Mouse (Mus musculus) monocyte, adult 5-6 weeks (primary cell): ENCODE data around the gene Rsg1. TPM values are rescaled to one million over a fixed set of nuclear protein-coding genes. Genes with fewer than 3 reads are reported as not detected.

Experiments
- ATAC-seq: fragments of 153-309, 156-312 bp; replicated peaks from 2 replicates; pipeline ENCODE4 v1.8.0; 2017; ENCODE audit warnings: mild to moderate bottlenecking; ENCODE audit not compliant: low TSS enrichment, insufficient number of reproducible peaks, severe bottlenecking, poor library complexity, low FRiP score
- total RNA-seq: library from RNA; stranded (forward); fragments of 200-1000, 200-491, 200-594 nt; gene quantifications from 3 replicates; pipeline ENCODE4 v1.2.3, GENCODE M21; 2017

The Rsg1 gene
- total RNA-seq, 1 experiment from 2014 or later = 0.38 TPM

DNA sequence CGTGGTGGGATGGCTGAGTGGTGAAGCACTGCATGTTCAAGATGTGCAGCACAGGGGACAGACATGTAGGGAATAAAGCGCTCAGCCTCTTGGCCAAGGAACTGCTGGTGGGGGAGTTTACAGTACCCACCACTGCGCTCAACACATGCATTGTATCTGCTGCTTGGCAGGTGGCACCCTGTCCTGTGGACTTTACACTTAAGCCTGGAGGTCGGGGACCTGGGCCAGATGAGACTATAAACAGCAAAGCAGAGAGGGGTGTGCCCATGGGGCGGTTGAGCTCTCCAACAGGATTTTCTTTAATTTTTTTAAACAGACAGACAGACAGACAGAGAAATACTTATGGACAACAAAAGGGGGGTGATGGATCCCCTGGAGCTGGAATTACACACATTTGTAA, 6.7 kb upstream of the Rsg1 start:
- no peak for ATAC-seq

DNA sequence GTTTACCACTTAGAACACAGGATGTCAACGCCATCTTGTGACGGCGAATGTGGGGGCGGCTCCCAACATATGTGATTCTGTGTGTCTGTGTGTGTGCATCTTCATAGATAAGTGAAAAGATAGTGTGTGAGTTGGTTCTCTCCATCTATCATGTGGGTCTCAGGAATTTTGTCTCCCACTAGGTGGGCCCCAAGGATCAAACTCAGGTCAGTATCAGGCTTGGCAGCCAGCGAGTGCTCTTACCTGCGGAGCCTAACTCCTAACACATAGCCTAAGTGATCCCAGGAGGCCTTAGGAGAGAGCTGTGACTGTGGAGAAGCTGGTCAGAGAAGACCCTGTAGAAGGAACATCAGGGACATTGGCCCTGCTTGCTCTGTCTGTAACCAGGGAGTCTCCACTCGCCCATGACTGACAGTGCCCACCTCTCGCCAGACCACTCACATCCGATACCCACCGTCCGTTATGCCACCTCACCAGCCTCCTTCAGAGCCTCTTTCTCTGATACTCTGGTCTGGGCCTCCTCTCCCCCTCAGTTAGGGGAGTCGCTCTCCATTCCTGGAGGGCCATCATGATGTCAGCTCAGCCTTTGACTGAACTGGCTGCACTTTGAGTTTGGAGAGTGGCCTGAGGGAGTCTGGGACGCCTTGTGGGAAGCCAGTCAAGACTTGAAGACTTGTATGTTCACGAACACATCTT, 3.1 kb upstream of the Rsg1 start:
- no peak; the same call in 1 of the 2 replicates for ATAC-seq

DNA sequence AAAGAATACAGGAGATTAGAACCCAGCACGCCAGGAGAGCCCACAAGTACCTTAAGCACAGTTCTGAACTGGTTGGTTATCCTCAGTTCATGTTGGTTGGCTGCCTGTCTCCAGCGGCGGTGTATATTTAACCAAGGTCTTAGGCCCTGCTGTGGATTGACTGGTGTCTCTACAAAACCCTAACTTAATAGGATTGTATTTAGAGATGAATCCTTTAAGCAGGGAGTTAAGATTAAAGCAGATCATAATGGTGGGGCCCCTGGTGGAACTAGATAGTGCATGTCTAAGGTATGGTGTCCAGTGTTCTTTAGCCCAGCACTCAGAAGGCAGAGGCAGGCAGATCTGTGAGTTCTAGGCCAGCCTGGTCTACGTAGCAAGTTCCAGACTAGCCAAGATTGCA, 2.1 kb upstream of the Rsg1 start:
- ATAC-seq = no peak

DNA sequence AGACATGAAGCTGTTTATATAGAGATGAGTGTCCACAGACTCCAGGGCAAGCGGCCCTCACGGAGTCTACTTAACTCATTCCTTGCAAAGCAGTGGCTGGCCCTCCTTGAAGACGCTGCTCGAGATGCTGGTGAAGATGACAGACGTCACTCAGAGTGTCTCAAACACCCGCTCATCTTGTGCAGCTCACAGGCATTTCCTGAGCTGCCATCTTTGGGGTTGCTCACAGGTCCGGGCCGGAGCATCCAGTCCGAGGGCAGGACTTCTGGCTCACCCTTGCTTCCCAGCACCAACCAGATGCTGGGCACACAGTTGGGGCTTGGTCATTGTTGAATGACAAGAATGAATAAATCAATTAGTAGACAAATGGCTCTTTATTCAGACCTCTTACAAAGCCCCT, 864 bp upstream of the Rsg1 start:
- no peak for ATAC-seq

DNA sequence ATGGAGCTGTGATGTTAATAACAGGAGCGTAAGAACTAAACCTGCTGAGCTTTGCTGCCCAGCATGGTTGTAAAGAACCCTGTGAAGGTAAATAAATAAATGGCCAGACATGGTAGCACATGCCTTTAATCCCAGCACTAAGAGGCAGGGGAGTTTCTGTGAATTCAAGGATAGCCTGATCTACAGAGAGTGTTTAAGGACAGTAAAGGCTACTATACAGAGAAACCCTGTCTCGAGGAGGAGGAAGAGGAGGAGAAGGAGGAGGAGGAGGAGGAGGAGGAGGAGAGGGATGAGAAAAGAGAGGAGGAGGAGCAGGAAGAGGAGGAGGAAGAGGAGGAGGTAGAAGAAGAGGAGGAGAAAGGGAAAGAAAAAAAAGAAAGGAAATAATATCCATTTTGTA, 414 bp upstream of the Rsg1 start:
- no peak for ATAC-seq

DNA sequence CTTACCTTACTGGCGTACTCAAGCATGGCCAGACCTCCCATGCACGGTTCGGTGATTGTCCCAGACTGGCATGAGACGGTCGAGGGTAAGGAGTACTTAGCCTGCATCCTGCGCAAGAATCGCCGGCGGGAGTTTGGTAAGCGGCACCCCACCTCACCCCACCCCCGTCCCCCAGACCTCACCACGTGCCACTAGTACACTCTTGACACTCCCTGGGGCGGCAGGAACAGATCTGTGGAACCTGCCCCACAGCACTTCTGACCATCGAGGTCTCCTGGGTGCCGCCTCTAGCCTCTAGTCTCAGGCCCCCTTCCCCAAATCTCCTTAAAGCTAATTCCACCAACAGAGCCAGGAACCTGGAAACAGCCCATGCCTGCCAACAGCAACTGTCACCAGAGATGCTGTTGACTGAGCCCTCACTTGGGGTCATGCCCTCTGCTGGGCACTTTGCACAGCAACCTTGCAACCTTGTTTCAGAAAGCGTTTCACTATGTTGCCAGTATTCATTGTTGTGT, 638 bp downstream of the Rsg1 start:
- peak; percentile 57; the same call in 1 of the 2 replicates for ATAC-seq

DNA sequence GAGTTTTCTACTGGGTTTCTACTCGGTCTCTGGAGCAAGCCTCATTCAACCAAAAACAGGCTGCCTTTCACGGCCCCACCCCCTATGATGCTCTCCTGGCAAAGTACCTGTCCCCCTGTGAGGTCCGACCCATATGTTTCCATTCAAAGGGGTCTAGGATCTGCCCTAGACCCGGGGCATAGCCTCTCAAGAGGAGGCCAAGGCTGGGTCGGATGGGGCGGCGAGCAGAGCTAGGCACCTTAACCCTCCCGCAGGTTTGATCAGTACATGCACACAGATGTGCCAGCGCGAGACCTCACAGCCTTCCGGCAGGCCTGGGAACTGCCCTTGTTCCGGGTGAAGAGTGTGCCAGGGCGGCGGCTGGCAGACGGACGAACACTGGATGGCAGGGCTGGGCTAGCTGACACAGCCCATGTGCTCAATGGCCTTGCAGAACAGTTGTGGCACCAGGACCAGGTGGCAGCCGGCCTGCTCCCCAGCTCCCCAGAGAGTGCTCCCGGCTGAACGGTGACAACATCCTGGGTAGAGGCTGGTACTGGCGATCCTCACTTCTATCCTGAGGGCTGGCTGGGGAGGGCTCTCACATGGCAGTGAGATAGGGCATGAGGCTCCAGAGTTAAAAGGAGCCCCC, 5.9 kb downstream of the Rsg1 start:
- ATAC-seq = no peak

DNA sequence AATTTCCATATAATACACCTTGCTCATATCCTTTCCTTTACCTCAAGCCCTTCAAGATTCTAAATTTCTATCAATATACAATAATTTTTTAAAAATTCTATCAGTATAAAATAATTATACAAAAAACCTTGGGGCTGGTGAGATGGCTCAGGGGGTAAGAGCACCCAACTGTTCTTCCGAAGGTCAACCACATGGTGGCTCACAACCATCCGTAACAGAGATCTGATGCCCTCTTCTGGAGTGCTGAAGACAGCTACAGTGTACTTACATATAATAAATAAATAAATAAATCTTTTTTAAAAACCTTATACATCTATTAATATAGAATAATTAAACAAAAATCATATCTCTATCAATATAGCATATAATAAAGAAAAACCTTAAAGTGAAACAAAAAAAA, 8.1 kb downstream of the Rsg1 start:
- ATAC-seq = no peak

DNA sequence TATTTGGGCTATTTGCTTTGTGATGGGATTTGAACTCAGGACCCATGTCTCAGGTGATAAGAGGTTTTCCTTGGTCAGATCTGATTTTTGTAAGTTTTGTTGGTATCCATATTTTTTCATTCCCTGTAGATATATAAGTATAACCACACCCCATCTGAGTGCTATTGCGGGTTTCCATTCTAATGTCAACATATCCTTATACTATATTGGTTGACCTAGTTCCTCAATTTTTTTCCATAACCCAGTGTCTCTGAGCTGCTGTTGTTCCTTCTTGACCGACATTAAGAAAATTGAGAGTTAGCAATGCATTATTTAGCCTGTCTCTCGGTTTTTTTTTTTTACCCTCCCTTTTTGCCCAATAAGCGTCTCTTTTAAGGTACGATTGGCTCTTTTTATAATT, 9.0 kb downstream of the Rsg1 start:
- no peak for ATAC-seq

DNA sequence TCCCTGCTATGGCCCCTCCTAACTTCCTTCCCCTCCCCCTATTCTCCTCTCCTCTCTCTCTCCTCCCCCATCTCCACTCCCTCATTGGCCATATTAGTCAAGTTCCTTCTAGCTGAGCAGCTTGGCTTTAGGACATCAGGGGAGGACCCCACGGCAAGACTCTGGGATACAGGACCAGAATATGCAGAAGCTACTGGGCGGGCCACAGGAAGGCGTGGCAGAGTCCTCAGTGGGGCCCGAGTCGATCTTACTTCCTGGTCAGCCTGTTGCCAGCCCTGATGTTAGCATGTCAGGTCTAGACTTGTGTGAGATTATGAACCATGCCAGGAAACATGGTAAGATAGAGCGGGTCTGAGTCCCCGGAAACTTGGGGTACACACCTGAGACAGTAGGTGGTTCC, 14.9 kb downstream of the Rsg1 start:
- no peak for ATAC-seq

DNA sequence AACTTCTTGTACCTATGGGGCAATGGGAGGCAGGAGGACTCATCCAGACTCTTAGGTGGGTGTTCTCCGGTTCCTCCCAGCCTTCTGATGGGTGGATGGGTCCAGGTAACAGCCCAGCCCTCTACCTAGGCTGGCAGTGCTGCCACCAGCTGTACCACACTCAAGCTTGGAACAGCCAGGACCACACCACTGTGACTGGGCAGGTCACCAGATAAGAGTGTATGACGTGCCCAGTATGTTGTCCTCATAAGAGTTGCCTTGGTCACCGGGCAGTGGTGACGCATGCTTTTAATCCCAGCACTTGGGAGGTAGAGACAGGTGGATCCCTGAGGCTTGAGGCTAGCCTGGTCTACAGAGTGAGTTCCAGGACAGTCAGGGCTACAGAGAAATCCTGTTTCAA, 19.4 kb downstream of the Rsg1 start:
- ATAC-seq = no peak

DNA sequence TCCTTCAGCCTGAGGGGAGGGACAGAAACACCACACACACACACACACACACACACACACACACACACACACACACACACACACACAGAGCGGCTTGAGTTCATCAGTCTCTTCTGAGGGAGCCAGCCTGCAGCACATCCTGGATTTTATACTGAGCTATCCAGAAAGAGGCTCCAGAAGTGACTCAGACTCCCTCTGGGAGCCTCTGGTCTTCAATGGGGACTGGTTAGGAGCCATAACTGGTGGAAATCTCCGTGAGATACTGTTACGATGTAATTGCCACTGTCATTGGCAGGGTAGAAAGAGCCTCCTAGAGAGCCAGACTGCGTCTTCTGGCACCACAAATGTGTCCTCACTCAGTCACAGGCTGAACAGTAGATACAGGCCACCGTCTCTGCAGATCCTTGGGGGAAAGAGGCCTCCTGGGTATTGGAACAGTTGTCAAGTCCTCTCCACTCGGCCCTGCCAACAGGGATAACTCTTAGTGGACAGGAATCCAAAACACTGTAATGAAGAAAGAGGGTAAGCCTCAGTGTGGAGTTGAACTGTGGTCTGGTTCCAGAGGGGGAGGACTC, 21.9 kb downstream of the Rsg1 start:
- no peak for ATAC-seq

DNA sequence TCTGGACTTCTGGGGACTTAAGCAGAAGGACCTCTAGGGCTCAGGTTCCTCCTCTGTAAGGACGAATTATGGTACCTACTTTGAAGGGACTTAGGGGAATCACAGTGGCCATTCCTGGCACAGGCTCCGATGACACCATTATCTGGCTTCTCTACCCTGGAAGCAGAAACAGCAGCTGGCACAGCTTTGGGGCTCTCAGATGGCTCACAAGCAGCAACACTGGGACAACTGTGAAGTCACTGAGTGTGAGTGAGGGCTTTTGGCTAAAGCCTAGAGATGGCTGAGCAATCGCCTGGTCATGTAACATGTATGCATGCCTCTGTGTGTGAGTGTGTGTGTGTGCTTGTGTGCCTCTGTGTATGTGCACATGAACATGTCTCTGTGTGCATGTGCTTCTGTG, 23.1 kb downstream of the Rsg1 start:
- no peak for ATAC-seq

DNA sequence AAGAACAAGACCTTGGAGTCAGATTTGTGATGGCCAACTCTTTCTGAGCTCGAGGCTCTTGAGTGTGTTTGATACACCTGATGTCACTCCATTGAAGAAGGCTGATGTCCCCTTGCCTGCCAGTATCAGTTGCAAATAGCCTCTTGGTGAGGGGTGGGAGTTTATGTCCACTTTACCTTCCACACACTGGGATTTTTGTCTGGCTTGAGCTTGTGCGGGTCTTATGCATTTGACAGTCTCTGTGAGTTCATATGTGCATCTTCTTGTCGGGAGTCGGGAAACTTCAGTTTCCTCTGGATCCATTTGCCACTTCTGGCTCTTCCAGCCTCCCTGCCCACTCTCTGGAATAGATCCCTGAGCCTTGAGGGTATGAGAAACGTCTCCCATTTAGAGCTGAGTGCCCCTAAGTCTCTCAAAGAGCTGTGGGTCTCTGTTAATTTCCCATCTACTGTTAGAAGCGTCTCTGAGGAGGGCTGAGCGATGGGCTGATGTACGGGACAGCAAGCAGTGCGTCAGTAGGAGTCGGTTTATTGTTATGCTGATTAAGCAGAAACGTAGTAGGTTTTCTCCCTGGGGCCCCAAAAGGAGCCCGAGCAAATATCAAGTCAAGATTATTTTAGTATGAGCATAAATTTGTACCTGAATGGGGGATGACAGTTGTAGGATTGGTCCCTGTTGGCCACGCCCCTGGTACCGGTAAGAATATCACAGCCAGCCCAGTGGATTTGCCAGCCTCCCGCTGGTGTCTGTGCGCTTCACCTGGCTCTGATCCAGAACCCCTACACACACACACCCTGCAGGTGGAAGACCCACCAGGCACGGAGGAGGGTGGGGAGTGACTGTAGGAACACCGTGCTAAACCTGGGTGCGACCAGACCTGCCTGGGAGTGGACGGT, 25.0 kb downstream of the Rsg1 start:
- no peak for ATAC-seq

DNA sequence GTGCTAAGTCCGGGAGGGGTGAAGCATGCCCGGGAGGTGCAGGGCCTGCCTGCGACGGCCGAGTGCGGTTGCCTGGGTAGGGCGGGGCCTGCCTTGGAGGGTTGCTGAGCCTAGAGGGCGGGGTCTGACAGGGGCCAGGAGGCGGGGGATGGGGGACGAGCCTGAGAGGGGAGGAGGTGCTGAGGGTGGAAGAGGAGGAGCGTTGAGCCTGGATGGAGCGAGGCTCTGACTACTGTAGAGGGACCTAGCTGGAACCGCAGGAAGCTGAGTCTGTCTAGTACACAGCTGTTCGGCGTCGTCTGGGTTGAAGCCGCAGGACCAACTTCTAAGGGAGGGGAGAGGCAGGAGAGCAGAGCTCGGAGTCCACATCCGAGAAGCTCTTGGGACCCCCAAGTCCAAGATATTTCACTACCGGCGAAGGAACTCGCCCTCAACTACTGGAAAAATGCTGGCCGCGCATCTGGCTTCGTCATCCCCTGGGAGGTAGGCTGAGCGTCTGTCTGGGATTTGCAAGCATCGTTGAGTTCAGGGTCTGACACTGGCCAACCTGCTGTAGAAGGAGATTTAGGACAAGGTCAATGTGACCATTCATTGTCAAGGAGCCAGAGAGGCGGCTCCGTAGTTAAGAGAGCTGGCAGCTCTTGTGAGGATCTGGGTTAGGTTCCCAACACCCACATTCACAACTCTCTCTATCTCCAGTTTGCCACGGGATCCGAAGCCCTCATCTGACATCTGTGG, 25.8 kb downstream of the Rsg1 start, which contains the start of gene Arhgef19:
Arhgef19 (plus strand) TSS at position 112 of the 738 bp plus-strand sequence.
- ATAC-seq = peak; percentile 85

DNA sequence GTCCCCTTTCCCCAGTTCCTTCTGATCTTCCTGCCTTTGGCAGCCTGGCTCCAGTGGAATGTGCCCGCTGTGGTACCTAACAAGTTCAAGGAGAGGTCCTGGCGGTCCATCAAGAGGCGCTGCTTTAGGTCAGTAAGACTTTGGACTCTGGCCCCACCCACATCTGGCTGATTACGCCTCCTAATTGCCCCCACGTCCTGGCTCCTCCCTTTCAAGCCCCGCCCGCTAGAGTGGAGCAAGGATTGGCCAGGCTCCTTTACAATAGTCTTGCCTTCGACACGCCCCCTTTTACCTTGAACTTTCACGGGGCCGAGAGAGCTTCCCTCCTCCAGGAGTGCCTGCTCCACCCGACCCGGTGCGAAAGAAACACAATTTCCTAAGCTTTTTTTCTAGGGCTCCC, 26.9 kb downstream of the Rsg1 start:
- ATAC-seq = no peak

DNA sequence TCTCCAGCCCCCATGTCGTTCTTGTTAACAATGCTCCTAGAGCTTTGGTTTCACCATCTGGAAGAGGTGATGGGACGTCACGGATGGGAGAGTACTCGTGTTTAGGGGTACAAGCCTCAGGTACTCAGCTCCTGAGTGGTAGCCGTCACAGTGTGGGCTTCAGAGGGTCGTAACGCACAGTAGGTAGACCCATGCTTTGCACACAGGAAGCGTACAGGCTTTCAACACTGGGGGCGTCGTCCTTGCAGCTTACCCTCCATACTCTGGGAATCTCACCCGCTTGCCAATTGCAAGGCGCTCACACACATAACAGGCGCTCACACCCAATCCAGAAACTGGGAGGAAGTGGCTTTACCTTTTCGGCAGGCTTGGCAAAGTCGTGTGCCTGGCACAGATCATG, 28.1 kb downstream of the Rsg1 start:
- no peak for ATAC-seq

DNA sequence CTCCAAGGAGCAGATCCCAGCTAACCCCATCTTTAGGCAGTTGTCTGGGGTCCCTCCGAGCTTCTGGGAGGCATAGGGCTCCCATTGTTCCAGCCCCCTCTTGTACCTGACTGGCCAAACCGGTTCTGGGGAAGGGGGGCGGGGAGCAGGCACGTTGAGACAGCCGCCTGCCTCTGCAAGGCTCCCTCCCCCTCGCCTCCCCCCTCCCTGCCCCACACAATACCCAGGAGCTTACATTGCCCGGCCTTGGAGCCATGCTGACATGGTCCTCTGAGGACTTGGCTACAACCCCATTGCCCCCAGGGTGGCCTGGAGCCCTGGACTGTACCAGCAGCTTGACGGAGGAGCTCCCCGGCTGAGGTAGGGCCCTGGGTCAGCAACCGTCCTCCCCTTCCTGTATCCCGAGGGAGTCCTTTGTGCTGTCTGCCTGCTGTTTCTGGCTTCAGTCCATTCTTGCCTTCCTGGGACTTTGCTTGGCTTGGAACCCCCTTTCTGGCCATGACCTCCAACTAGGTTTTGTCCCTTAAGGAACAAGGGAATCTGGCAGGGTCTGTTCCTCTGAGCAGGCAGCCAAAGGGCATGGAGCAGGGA, 29.0 kb downstream of the Rsg1 start:
- no peak for ATAC-seq
